Mouse (Mus musculus): Measurements from ENCODE around the gene 4930442H23Rik. TPM values are rescaled to one million over a fixed set of nuclear protein-coding genes. Genes with fewer than 3 reads are reported as not detected.
A peak's percentile ranks its signal among the peaks of the same experiment; 100 is the strongest.

Gene 4930442H23Rik
- polyA plus RNA-seq, 1 experiment from 2014 or later, result not detected

DNA sequence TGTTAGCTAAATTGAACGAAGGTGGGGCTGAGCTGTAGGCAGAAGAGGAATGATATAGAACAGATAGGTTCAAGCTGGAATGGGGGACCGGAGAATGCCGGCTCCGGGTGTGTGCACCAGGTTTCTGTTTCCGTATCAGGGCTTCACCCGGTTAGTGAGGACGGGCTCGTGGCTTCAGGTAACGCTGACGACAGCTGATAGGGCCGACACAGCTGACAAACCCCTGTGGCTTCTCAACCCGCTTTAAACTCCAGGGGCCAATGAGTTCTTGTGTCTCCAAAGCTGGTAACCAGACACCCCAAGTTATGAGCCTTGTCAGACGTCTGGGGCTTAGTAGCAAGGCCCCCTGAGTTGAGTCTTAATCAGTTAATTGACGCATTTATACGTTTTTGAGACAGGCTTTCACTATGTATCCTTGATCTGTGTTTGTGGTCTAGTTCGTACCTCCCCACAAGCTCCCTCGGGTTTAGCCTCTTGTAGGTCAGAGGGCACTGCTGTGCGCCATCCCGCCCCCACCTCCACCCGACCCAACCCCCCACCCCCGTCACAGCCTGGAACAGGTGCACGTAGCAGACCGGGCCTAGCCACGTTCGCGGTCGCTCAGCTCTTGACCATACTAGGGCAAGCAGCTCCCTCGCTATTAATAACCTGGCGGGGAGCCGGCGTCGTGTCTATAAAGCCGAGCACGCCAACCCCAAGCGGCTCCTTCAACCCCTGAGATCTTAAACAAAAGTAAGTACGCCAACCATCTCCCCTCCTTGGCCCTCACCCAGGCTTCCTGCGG lies 10.5 kb upstream of the 4930442H23Rik start:
- DNase-seq (ENCODE audit: low spot score), result no peak
- Histone ChIP-seq H3K27ac (ENCODE audit: low read depth, low read length) (no peak overlapping the region), H3K9me3 (ENCODE audit: control insufficient read depth, low read length) (no peaks in the 10 kb centered on the region), H3K4me1 (replicated peaks; ENCODE audit: control insufficient read depth, insufficient read depth, low read length) (peaks cover 13% of the 10 kb centered on the region), H3K4me2 (ENCODE audit: low read depth, low read length, severe bottlenecking) (peak overlapping the region; percentile 2; the same call in 1 of the 2 replicates), H3K27me3 (ENCODE audit: control insufficient read depth, insufficient read depth, low read length) (peaks cover 27% of the 10 kb centered on the region), H3K36me3 (ENCODE audit: control insufficient read depth, insufficient read depth, low read length) (no peaks in the 10 kb centered on the region; the same call in 1 of the 2 replicates), H3K9ac (ENCODE audit: low read length) (no peak overlapping the region), H3K4me3 (ENCODE audit: low read depth, low read length) (no peak overlapping the region)
- 14% methylated on average over 37 of the region's 37 CpGs for WGBS
- no peak for ATAC-seq (replicated peaks; ENCODE audit: low FRiP score)

DNA sequence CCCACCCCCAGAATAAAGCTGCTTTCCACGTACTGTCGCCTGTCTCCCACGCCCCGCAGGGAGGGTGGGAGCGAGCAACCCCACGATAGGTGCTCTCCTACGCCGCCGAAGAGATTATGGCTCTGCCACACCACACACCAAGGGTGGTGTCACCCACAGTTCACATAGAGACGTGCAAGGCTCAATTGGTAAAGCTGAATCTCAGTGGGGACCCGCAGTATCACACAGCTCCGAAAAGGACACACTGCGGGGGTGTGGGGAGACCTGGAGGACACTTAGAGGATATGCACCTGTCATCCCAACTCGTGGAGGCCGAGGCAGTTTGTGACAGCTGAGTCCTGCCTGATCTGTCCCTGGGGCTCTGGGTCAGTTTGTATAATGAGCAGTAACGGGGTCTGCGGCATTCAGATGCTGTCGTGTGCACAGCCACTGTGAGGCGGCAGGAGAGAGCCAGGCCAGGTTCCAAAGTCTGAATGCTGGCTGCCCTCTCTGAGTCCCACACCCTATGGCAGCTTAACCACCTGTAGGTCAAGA lies 9.4 kb upstream of the 4930442H23Rik start:
- H3K36me3 ChIP-seq (ENCODE audit: control insufficient read depth, insufficient read depth, low read length), result no peaks in the 10 kb centered on the region; the same call in 1 of the 2 replicates
- peaks cover 13% of the 10 kb centered on the region for H3K4me1 ChIP-seq (replicated peaks; ENCODE audit: control insufficient read depth, insufficient read depth, low read length)
- no peaks in the 10 kb centered on the region for H3K9me3 ChIP-seq (ENCODE audit: control insufficient read depth, low read length)
- ATAC-seq (replicated peaks; ENCODE audit: low FRiP score) (peak; percentile 42), DNase-seq (ENCODE audit: low spot score) (no peak)
- H3K9ac ChIP-seq (ENCODE audit: low read length), result peak overlapping the region; percentile 73
- peak overlapping the region; percentile 74 for H3K27ac ChIP-seq (ENCODE audit: low read depth, low read length)
- peaks cover 27% of the 10 kb centered on the region for H3K27me3 ChIP-seq (ENCODE audit: control insufficient read depth, insufficient read depth, low read length)
- peak overlapping the region; percentile 54 for H3K4me3 ChIP-seq (ENCODE audit: low read depth, low read length)
- WGBS, result 2% methylated on average over 19 of the region's 19 CpGs
- H3K4me2 ChIP-seq (ENCODE audit: low read depth, low read length, severe bottlenecking), result peak overlapping the region; percentile 97

DNA sequence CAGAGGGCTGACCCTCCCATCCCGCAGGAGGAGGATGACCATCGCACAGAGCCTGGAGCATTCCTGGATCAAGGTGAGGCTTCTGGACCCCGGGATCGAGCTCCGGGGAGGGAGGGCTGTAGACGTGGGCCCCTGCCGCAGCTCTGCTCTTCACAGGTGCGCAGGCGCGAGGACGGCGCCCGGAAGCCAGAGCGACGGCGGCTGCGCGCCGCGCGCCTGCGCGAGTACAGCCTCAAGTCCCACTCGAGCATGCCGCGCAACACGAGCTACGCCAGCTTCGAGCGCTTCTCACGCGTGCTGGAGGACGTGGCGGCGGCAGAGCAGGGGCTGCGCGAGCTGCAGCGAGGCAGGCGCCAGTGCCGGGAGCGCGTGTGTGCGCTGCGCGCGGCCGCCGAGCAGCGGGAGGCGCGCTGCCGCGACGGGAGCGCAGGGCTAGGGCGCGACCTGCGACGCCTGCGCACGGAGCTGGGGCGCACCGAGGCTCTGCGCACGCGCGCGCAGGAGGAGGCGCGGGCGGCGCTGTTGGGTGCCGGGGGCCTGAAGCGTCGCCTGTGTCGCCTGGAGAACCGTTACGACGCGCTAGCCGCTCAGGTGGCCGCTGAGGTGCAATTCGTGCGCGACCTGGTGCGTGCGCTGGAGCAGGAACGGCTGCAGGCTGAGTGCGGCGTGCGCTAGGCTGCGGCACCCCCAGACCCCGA lies 8.8 kb upstream of the 4930442H23Rik start:
- Histone ChIP-seq H3K4me2 (ENCODE audit: low read depth, low read length, severe bottlenecking) (peak overlapping the region; percentile 97), H3K4me1 (replicated peaks; ENCODE audit: control insufficient read depth, insufficient read depth, low read length) (peaks cover 13% of the 10 kb centered on the region), H3K36me3 (ENCODE audit: control insufficient read depth, insufficient read depth, low read length) (no peaks in the 10 kb centered on the region; the same call in 1 of the 2 replicates), H3K4me3 (ENCODE audit: low read depth, low read length) (peak overlapping the region; percentile 54), H3K9ac (ENCODE audit: low read length) (peak overlapping the region; percentile 73), H3K27me3 (ENCODE audit: control insufficient read depth, insufficient read depth, low read length) (peaks cover 26% of the 10 kb centered on the region), H3K9me3 (ENCODE audit: control insufficient read depth, low read length) (no peaks in the 10 kb centered on the region), H3K27ac (ENCODE audit: low read depth, low read length) (peak overlapping the region; percentile 74)
- ATAC-seq (replicated peaks; ENCODE audit: low FRiP score) (peak; percentile 81), DNase-seq (ENCODE audit: low spot score) (peak; percentile 86)
- WGBS, result under 1% methylated on average over 91 of the region's 93 CpGs

DNA sequence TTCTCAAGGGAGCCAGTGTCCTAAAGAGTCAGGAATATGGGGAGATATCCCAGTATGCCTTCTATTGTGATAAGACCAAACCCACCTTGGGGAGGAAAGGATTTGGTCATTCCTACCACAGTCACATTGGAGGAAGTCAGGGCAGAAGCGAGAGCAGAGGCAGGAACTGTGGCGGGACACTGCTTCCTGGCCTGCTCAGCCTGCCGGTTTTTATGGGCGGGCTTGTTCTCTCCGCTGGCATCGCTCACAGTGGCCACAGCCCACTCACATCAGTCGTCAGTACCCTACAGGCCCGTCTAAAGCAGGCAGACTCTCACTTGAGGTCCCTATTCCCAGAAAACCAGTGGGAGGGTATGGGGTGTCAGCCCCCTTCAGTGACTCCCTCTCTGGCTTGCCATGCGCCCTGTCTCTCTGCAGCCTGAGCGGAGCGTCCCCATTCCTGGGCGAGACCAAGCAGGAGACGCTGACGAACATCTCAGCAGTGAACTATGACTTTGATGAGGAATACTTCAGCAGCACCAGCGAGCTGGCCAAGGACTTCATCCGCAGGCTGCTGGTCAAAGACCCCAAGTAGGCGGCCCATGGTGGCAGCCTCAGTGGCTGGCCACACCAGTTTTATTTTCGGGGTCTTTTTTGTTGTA lies 7.8 kb upstream of the 4930442H23Rik start:
- Histone ChIP-seq H3K9ac (ENCODE audit: low read length) (no peak overlapping the region), H3K4me1 (replicated peaks; ENCODE audit: control insufficient read depth, insufficient read depth, low read length) (peaks cover 13% of the 10 kb centered on the region), H3K4me2 (ENCODE audit: low read depth, low read length, severe bottlenecking) (no peak overlapping the region; the same call in 1 of the 2 replicates), H3K36me3 (ENCODE audit: control insufficient read depth, insufficient read depth, low read length) (no peaks in the 10 kb centered on the region; the same call in 1 of the 2 replicates), H3K27ac (ENCODE audit: low read depth, low read length) (no peak overlapping the region), H3K9me3 (ENCODE audit: control insufficient read depth, low read length) (no peaks in the 10 kb centered on the region), H3K27me3 (ENCODE audit: control insufficient read depth, insufficient read depth, low read length) (peaks cover 21% of the 10 kb centered on the region), H3K4me3 (ENCODE audit: low read depth, low read length) (no peak overlapping the region)
- no peak for ATAC-seq (replicated peaks; ENCODE audit: low FRiP score)
- no peak for DNase-seq (ENCODE audit: low spot score)
- 87% methylated on average over 18 of the region's 18 CpGs for WGBS

DNA sequence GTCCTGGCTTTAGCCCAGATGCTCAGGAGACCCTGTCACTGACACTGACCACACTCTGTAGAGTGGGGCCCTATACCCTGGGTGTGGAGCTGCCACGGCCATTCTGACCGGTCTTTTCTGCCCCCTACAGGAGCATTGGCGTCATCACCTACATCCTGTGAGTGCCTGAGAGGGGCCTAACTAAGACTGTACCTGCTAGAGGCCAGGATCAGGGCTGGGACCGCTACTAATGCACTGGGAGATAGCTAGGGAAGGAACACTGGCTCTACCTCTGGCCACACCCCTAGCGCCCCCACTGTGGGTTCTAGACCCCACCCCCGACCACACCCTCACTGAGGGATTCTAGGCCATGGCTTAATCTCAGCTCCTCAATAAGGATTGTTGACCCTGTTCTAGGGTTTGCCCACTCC lies 7.3 kb upstream of the 4930442H23Rik start:
- Histone ChIP-seq H3K27me3 (ENCODE audit: control insufficient read depth, insufficient read depth, low read length) (peaks cover 21% of the 10 kb centered on the region), H3K4me3 (ENCODE audit: low read depth, low read length) (no peak overlapping the region), H3K27ac (ENCODE audit: low read depth, low read length) (no peak overlapping the region), H3K4me1 (replicated peaks; ENCODE audit: control insufficient read depth, insufficient read depth, low read length) (peaks cover 13% of the 10 kb centered on the region), H3K9me3 (ENCODE audit: control insufficient read depth, low read length) (no peaks in the 10 kb centered on the region), H3K4me2 (ENCODE audit: low read depth, low read length, severe bottlenecking) (no peak overlapping the region), H3K36me3 (ENCODE audit: control insufficient read depth, insufficient read depth, low read length) (no peaks in the 10 kb centered on the region; the same call in 1 of the 2 replicates), H3K9ac (ENCODE audit: low read length) (no peak overlapping the region)
- no peak for ATAC-seq (replicated peaks; ENCODE audit: low FRiP score)
- WGBS, result 71% methylated on average over 6 of the region's 6 CpGs
- DNase-seq (ENCODE audit: low spot score), result no peak

DNA sequence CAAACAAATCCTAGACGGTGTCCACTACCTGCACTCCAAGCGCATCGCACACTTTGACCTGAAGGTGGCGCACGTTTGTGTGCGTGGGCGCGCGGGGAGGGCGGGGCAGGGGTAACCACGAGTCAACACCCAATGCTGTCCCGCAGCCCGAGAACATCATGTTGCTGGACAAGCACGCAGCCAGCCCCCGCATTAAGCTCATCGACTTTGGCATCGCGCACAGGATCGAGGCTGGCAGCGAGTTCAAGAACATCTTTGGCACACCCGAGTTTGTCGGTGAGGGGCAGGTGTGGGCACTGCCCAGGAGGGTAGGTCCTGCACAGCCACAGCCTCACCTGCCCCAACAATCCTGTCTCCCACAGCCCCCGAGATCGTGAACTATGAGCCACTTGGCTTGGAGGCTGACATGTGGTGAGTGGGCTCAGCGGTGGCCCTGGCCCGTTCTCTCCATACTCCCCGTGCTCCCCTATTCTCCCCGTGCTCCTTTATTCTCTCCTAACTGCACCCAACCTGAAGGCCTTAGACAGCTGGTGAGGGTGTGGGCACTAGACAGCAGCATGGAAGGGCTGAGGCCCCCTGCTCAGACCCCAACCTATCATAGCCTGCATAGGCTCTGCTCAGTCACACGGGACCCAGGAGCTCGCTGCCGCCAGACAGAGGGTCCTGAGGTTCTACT lies 6.7 kb upstream of the 4930442H23Rik start:
- Histone ChIP-seq H3K4me1 (replicated peaks; ENCODE audit: control insufficient read depth, insufficient read depth, low read length) (peaks cover 13% of the 10 kb centered on the region), H3K27me3 (ENCODE audit: control insufficient read depth, insufficient read depth, low read length) (peaks cover 17% of the 10 kb centered on the region), H3K9me3 (ENCODE audit: control insufficient read depth, low read length) (no peaks in the 10 kb centered on the region), H3K27ac (ENCODE audit: low read depth, low read length) (no peak overlapping the region), H3K9ac (ENCODE audit: low read length) (no peak overlapping the region), H3K36me3 (ENCODE audit: control insufficient read depth, insufficient read depth, low read length) (no peaks in the 10 kb centered on the region; the same call in 1 of the 2 replicates), H3K4me3 (ENCODE audit: low read depth, low read length) (no peak overlapping the region), H3K4me2 (ENCODE audit: low read depth, low read length, severe bottlenecking) (no peak overlapping the region)
- 66% methylated on average over 31 of the region's 31 CpGs for WGBS
- DNase-seq (ENCODE audit: low spot score) (peak; percentile 75), ATAC-seq (replicated peaks; ENCODE audit: low FRiP score) (no peak)

DNA sequence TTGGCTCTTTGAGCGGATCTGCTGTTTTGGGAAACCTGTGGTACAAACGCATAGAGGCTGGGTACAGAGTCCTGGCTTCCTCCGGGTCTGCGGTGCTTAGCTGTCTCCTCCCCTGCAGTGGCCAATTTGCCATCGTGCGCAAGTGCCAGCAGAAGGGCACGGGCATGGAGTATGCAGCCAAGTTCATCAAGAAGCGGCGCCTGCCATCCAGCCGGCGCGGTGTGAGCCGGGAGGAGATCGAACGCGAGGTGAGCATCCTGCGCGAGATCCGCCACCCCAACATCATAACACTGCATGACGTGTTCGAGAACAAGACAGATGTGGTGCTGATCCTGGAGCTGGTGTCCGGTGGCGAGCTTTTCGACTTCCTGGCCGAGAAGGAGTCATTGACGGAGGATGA lies 6.2 kb upstream of the 4930442H23Rik start:
- DNase-seq (ENCODE audit: low spot score) (no peak), ATAC-seq (replicated peaks; ENCODE audit: low FRiP score) (no peak)
- no peak overlapping the region for H3K27ac ChIP-seq (ENCODE audit: low read depth, low read length)
- WGBS, result 80% methylated on average over 26 of the region's 26 CpGs
- peaks cover 11% of the 10 kb centered on the region for H3K27me3 ChIP-seq (ENCODE audit: control insufficient read depth, insufficient read depth, low read length)
- H3K4me3 ChIP-seq (ENCODE audit: low read depth, low read length), result no peak overlapping the region
- no peak overlapping the region for H3K4me2 ChIP-seq (ENCODE audit: low read depth, low read length, severe bottlenecking)
- no peaks in the 10 kb centered on the region; the same call in 1 of the 2 replicates for H3K36me3 ChIP-seq (ENCODE audit: control insufficient read depth, insufficient read depth, low read length)
- H3K9ac ChIP-seq (ENCODE audit: low read length), result no peak overlapping the region
- H3K9me3 ChIP-seq (ENCODE audit: control insufficient read depth, low read length), result no peaks in the 10 kb centered on the region
- peaks cover 13% of the 10 kb centered on the region for H3K4me1 ChIP-seq (replicated peaks; ENCODE audit: control insufficient read depth, insufficient read depth, low read length)

DNA sequence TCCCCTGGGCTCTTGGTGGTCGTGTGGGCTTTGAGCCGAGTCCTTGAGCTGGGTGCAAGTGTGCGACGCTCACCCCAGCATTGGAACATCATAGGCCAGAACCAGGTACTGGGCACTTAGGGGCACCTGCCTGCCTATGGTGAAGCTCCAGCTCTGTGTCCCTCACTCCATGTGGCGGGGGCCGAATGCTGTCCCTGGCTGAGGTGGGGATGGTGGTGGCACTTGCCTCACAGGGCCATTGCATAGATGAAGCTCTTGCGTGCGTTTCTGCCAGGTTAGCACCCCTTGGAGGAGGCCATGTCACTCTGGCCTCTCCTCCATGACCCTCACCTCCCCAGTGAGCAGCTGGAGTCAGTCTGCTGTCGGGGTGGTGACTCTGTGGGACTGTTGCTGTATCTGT lies 3.5 kb upstream of the 4930442H23Rik start:
- Histone ChIP-seq H3K4me3 (ENCODE audit: low read depth, low read length) (no peak overlapping the region), H3K9me3 (ENCODE audit: control insufficient read depth, low read length) (no peaks in the 10 kb centered on the region), H3K36me3 (ENCODE audit: control insufficient read depth, insufficient read depth, low read length) (peaks cover 1% of the 10 kb centered on the region; the same call in 1 of the 2 replicates), H3K27ac (ENCODE audit: low read depth, low read length) (no peak overlapping the region), H3K4me1 (replicated peaks; ENCODE audit: control insufficient read depth, insufficient read depth, low read length) (peaks cover 9% of the 10 kb centered on the region), H3K27me3 (ENCODE audit: control insufficient read depth, insufficient read depth, low read length) (no peaks in the 10 kb centered on the region), H3K9ac (ENCODE audit: low read length) (no peak overlapping the region), H3K4me2 (ENCODE audit: low read depth, low read length, severe bottlenecking) (no peak overlapping the region)
- ATAC-seq (replicated peaks; ENCODE audit: low FRiP score) (no peak), DNase-seq (ENCODE audit: low spot score) (no peak)
- 95% methylated on average over 9 of the region's 9 CpGs for WGBS

Measured in forebrain, embryonic 11.5 days (tissue).